Mouse (Mus musculus) forelimb bud, embryonic 11.5 days (tissue): ENCODE data around the gene Wdr26.

ENCODE experiments used
- DNase-seq: peaks from one replicate; pipeline ENCODE4 v3.0.0-alpha.2; 2012; ENCODE audit warnings: low read depth, low spot score

Wdr26 gene

GRCm38 (mm10) chr1:181237332-181237731 is 25.5 kb upstream of the Wdr26 start:
- no peak for DNase-seq

GRCm38 (mm10) chr1:181234326-181235035 is 22.7 kb upstream of the Wdr26 start:
- DNase-seq, result no peak

- no peak for DNase-seq
Observed at GRCm38 (mm10) chr1:181233734-181234133, 21.9 kb upstream of the Wdr26 start.

- peak; percentile 68 for DNase-seq
Observed at GRCm38 (mm10) chr1:181232307-181233027, 20.7 kb upstream of the Wdr26 start.

- DNase-seq, result no peak
Observed at GRCm38 (mm10) chr1:181231821-181232220, 20.0 kb upstream of the Wdr26 start.

GRCm38 (mm10) chr1:181231262-181231661 is 19.5 kb upstream of the Wdr26 start:
- DNase-seq, result no peak

GRCm38 (mm10) chr1:181230731-181231148 is 18.9 kb upstream of the Wdr26 start:
- no peak for DNase-seq

GRCm38 (mm10) chr1:181229046-181229445 is 17.2 kb upstream of the Wdr26 start:
- DNase-seq, result no peak

GRCm38 (mm10) chr1:181228591-181228990 is 16.8 kb upstream of the Wdr26 start:
- DNase-seq, result no peak

GRCm38 (mm10) chr1:181227804-181228203 is 16.0 kb upstream of the Wdr26 start:
- no peak for DNase-seq

GRCm38 (mm10) chr1:181226850-181227249 is 15.0 kb upstream of the Wdr26 start:
- no peak for DNase-seq

- no peak for DNase-seq
Observed at GRCm38 (mm10) chr1:181225281-181225680, 13.5 kb upstream of the Wdr26 start.

GRCm38 (mm10) chr1:181222041-181222440 is 10.2 kb upstream of the Wdr26 start:
- DNase-seq, result no peak

GRCm38 (mm10) chr1:181216315-181216714 is 4.5 kb upstream of the Wdr26 start:
- no peak for DNase-seq

- DNase-seq, result no peak
Observed at GRCm38 (mm10) chr1:181214296-181215035, 2.7 kb upstream of the Wdr26 start.

- no peak for DNase-seq
Observed at GRCm38 (mm10) chr1:181211403-181211919, 340 bp downstream of the Wdr26 start.

GRCm38 (mm10) chr1:181210601-181211402 is 999 bp downstream of the Wdr26 start:
- DNase-seq, result no peak

GRCm38 (mm10) chr1:181210147-181210546 is 1.7 kb downstream of the Wdr26 start:
- no peak for DNase-seq

GRCm38 (mm10) chr1:181199446-181199845 is 12.4 kb downstream of the Wdr26 start:
- DNase-seq, result no peak

GRCm38 (mm10) chr1:181188925-181189324 is 22.9 kb downstream of the Wdr26 start:
- DNase-seq, result no peak

GRCm38 (mm10) chr1:181170210-181170609 is 41.6 kb downstream of the Wdr26 start:
- no peak for DNase-seq
